Mouse (Mus musculus): Measurements from ENCODE around the gene Gm7075.

DNA sequence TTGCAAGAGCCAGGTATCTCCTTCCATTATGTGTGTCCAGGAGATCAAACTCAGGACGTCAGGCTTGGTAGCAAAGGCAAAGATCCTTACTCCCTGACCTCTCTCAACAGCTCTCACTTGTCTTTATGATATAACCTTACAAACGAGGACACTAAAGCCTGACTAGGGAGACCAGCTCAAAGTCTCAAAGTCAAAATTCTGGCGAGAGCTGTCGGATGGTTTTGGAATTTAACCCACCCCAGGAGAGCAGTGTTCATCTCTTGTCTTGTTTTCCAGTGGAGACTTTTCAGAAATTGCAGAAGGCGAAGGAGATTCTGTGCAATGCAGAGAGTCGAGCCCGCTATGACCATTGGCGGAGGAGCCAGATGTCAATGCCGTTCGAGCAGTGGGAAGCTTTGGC, 24.6 kb downstream of the Gm7075 start:
- no peak for TF ChIP-seq CTCF (IDR thresholded peaks at IDR 0.05; ENCODE audit: insufficient read depth, low read depth, low read length)
- no peak for TF ChIP-seq POLR2A (IDR thresholded peaks at IDR 0.05; ENCODE audit: insufficient read depth, low read depth, low read length)

Data from olfactory bulb, adult 2 months (tissue).